Mouse (Mus musculus) kidney, postnatal 25 days (tissue): ENCODE results near the gene Gm49369.

ENCODE experiments used
- DNase-seq, 2 experiments: peaks; one replicate each; pipeline ENCODE4 v3.0.0; 2021; ENCODE audit warnings: mixed read lengths in 2 of 2

The Gm49369 gene

GRCm38 (mm10) chr7:142394261-142395190 lies 12.1 kb upstream of the Gm49369 start:
- peak in 1 of 2 experiments; percentile 35 for DNase-seq

- peak; percentile 75 to 84 for DNase-seq
Measured at GRCm38 (mm10) chr7:142393191-142393590, 10.7 kb upstream of the Gm49369 start.

- no peak for DNase-seq
Measured at GRCm38 (mm10) chr7:142391609-142392008, 9.1 kb upstream of the Gm49369 start.

DNA sequence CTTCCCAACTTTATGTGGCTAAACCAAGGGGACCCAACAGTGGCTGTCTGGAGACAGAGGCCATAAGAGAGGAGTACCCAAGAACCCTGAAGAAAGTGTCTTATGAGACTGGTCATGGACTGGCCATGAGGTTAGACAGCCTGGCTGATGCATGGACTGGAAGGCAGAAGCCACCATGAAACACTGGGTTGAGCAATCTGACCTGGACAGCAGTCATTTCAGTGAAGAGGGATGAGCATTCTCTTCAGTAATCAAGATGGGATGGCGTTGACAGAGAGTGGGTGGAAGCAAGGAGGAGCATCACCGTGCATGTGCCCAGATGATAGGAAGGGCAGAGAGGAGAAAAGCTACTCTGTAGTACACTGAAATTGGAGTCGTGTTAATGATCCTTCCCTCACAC lies 8.6 kb upstream of the Gm49369 start:
- no peak for DNase-seq

DNA sequence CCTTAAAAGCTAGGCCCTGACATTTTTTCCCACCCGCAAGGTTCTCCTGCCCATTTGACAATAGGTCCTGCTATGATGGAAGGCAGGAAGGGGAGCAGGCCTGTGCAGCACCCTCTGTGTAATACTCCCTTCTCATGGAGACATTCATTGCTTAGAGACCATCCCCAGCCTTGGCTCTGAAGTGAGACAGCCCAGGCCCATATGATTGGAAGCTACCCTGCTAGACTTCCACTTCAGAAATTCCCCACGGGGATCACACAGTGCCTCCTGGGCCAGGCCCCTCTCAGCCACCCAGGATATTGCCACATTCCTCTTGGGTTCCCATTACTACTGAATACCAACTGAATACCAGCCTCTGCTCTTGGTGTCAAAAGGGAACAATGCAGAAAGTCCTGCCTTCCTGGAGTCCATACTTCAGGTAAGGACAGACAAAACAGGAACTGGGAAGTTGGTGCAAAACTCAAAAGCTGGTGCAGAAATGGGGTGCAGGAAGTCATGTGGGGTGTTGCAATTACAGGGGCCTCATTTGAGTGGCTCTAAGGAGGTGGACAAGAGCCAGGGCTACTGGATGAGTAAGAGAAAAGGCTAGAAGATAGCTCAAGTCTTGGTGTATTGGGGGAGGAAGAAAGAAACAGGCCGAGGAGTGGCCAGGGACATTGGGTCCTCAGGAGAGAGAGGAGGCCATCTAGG lies 7.6 kb upstream of the Gm49369 start:
- no peak for DNase-seq

GRCm38 (mm10) chr7:142388740-142389139 lies 6.3 kb upstream of the Gm49369 start:
- DNase-seq, result peak in 1 of 2 experiments; percentile 22

- no peak for DNase-seq
Measured at GRCm38 (mm10) chr7:142388198-142388597, 5.7 kb upstream of the Gm49369 start.

DNA sequence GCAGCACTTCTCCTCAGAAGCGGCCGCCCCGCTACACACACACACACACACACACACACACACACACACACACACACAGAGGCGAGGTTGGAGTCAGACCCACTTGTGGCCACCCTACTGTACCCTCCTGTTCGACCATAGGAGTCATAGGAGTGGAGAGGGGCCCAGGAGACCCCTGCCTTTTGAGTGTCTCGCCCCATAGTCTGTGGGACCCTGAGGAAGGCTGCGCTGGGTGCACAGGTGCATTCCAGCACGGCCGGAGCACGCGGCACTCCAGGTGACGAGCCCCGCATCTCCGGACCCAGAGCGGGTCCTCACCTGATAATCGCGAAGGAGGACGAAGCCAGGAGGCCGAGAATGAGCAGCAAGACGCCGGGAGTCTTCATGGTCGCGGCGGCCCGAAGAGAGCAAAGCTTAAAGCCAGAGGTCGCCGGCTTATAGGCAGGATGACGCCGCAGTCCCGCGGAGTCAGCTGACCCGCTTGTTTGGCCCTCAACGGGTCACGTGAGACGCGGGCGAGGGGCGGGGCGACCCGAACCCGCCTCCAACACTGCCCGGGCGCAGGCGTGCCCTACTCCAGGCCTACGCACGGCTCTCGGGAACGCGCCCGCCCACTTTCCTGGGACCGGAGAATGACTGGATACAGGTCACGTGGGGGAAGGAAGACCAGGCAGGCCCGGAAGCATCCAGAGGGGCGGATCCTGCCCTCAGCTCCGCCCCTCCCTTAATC lies 5.1 kb upstream of the Gm49369 start, which contains the start of gene Ctsd:
Gene Ctsd, minus strand, starts transcription at position 620 of the 730 bp plus-strand sequence.
- DNase-seq, result peak; percentile 99

GRCm38 (mm10) chr7:142386621-142387201 lies 4.2 kb upstream of the Gm49369 start:
- DNase-seq, result peak in 1 of 2 experiments; percentile 63

DNA sequence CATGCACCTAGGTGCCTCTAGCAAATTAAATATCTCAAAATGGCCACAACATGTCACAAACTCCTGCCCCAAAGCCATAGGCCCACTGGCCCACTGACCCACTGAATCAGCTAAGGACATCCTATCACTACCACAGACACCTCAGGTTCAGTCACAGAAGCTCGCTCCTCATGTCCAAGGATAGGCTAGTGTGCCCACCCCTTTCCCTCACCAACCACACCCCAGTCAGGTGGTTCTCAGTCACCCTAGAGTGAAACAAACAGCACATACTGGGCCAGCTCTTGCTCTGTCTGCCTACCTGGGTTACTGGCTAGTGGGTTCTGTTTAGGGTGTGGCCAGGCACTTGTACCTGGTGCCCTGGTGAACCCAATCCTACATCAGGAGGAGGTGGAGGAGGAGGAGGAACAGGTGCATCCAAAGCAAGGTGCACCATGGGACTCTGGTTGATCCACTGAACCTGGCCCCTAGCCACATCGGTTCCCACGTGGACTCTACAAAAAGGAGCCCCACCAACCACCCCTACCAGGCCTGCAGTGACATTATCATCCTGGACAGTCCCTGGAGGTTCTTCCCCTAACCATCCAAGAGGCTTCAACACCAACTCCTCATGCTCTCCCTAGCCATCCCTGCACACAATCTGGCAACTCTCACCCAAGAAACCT lies 3.4 kb upstream of the Gm49369 start:
- DNase-seq, result peak in 1 of 2 experiments; percentile 25

GRCm38 (mm10) chr7:142384306-142384705 lies 1.8 kb upstream of the Gm49369 start:
- peak in 1 of 2 experiments; percentile 23 for DNase-seq

GRCm38 (mm10) chr7:142381175-142381574 lies 1.3 kb downstream of the Gm49369 start:
- no peak for DNase-seq

GRCm38 (mm10) chr7:142379186-142379585 lies 3.3 kb downstream of the Gm49369 start:
- DNase-seq, result peak in 1 of 2 experiments; percentile 35

DNA sequence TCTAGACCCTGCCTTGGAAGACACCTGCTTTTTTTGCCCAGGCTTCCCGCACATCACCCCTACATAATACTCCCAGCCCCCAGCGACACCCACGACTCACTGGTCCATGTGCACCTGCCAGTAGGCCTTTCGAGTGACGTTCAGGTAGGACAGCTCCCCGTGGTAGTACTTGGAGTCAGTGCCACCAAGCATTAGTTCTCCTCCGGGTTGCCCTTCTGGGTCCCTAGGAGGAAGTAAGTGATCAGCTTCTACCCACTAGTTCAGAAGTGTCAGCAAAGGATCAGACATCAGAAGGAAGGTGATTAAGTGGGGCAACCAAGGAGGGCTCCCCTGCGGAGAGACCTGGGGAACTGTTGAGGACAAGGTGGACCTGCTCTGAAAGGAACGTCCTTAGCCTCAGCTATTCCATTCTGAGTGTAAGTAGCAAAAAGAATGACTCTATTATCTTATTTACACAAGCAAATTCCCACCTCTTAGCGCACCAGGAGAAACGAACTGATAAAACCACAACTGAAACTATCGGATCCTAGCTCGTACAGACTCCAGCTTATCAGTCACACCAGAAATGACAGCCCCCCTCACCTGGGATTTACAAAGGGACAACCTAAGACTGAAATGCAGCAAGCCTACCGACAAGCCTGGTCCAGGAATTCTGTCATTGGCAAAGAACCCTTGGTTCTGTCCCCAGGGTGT lies 5.1 kb downstream of the Gm49369 start:
- no peak for DNase-seq

- no peak for DNase-seq
Measured at GRCm38 (mm10) chr7:142376096-142376495, 6.4 kb downstream of the Gm49369 start.

GRCm38 (mm10) chr7:142375261-142375724 lies 7.2 kb downstream of the Gm49369 start:
- peak; percentile 66 to 77 for DNase-seq

DNA sequence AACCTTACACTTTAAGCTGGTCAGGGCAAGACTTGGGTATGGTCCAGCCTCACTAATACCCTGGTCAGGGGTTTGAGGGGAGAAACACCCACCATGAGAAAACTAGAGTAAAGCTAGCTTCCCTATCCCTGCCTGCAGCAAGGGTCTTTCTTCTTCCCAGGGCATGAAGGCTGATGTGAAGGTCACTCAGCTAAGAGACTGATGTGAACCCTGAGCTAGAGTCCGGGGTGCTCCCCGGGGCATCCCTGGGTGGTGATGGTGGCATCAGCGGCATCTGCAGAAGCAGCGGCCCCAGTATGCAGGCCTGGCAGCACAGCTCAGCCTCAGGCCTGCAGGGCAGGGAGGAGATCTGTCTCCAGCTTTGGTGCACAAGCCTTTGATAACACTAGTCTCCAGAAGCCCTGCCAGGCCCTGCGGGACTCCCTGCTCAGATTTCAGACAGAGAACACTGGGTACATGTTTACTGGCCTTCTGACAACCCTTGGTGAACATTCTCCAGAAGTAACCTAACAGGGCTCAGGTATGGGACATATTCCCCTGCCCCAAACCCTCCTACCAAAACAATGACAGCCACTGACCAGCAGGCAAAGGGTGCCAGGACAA lies 8.0 kb downstream of the Gm49369 start:
- no peak for DNase-seq

GRCm38 (mm10) chr7:142373641-142374412 lies 8.6 kb downstream of the Gm49369 start, which contains the start of gene Ifitm10:
Gene Ifitm10 (minus strand): TSS chr7:142373753.
- DNase-seq, result peak; percentile 42 to 69

DNA sequence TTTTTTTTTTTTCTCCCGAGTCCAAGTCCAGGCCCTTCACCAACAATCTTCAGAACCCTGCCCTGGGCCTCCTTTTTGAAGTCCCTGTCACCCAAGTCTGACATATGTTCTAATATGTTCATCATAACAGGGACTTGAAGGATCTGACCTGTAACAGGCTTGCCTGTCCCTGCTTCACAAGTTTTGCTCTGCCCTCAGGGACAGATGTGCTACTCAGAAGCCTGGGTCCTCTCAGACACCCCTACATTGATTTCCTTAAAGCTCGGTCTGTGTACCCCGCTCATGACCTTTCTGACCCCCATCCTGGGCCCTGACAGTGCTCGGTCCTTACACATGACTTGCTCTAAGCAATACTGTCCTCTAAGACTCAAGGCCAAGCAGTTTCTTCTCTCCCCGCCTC lies 9.4 kb downstream of the Gm49369 start:
- no peak for DNase-seq
